Mouse (Mus musculus): ENCODE results near the gene Calhm3. TPM values are rescaled to one million over a fixed set of nuclear protein-coding genes. Genes with fewer than 3 reads are reported as not detected.
"Not testable (repeated sequence)": the region's sequence is repeated elsewhere in the genome, so short reads cannot be mapped to it uniquely, and the experiment has no call there.

Gene Calhm3
- total RNA-seq, 2 experiments from 2014 or later, result not detected

GRCm38 (mm10) chr19:47168793-47169412, 11.3 kb upstream of the Calhm3 start:
- DNase-seq (ENCODE audit: extremely low spot score in 1 of 2, low spot score in 1 of 2), result peak; percentile 82 to 96

GRCm38 (mm10) chr19:47168223-47168622, 10.7 kb upstream of the Calhm3 start:
- DNase-seq (ENCODE audit: extremely low spot score in 1 of 2, low spot score in 1 of 2), result peak in 1 of 2 experiments; percentile 20

DNA sequence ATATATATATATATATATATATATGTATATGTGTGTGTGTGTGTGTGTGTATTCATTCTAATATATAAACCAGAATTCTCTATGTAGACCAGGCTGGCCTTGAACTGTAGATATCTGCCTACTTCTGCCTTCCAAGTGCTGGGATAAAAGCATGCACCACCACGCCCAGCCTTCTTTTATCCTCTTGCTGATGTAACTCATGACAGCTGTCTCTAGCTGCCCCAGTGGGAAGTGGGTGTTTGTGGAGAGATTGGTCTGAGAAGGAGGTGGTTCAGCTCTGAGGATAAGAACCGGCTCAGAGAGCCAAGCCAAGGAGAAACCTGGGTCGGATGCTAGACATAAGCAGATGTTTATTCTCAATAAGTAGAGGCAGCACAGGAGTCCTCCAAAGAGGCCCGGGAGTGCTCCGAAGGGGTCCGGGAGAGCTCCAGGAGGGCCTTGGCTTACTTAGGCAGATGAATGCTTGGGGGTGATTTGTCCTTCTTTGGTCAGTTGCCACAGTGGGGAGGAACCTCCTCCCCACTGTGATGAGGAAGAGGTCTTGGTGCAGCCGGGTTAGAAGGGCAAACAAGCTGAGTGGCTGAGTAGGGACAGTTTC, 10.2 kb upstream of the Calhm3 start:
- DNase-seq (ENCODE audit: extremely low spot score in 1 of 2, low spot score in 1 of 2), result no peak

DNA sequence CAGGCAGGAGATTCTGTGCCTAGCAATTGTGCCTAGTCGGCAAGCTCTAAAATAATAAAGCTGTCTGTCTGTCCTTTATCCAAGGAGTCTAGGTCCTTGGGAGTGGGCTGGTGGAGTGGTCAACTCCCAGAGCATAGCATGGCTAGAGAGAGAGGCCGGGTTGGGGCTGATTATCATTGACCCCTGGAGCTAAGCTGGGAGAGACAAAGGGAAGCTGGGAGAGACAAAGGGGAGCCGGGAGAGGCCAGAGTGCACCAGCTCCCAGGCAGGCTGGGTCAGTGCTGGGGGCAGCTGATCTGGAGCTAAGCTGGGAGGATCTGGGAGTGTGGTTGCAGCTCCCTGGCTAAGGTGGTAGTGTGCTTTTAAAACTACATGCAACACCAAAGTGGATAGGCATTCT, 9.2 kb upstream of the Calhm3 start:
- DNase-seq (ENCODE audit: extremely low spot score in 1 of 2, low spot score in 1 of 2), result no peak

DNA sequence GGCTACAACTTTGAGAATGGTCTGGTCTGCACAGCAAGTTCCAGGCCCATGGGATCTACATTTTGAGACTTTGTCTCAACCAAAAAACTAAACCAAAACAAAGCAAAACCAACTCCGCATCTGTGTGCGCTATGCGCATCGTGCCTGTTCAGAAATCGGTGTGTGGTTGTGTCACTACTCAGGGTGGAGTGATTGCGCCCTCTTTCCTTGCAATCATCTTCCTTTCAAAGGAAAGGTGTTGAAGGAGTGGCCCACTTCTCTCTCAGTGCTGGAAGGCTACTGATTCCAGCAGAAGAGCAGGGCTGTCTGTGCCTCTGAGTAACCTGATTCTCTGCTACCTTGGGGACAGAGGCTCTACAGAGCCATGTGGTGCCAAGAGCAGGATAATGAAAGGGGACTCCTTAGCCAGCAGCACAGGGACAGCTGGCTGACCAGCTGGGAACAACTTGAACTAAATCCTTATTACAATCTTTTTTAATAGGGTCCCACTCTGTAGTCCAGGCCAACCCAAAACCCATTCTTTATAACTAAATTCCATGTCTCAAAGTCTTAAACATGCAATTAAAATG, 5.7 kb upstream of the Calhm3 start:
- DNase-seq (ENCODE audit: extremely low spot score in 1 of 2, low spot score in 1 of 2), result no peak

DNA sequence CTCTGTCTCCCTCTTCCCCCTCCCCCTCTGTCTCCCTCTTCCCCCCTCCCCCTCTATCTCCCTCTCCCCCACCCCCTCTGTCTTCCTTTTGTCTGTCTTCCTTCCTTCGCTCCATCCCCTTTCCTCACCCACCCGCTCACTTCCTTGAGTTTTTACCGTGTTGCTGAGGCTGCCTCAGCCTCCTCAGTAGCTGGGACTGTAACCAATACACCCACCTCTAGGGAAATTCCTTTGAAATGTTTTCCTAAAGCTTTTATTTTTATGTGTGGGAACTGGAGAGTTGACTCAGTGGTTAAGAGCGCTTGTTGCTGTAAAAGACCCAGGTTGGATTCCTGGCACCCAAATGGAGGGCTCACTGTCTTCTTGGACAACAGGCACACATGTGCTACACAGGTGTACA, 4.1 kb upstream of the Calhm3 start:
- DNase-seq (ENCODE audit: extremely low spot score in 1 of 2, low spot score in 1 of 2), result no peak

GRCm38 (mm10) chr19:47153767-47154166, 3.8 kb downstream of the Calhm3 start:
- no peak for DNase-seq (ENCODE audit: extremely low spot score in 1 of 2, low spot score in 1 of 2)

DNA sequence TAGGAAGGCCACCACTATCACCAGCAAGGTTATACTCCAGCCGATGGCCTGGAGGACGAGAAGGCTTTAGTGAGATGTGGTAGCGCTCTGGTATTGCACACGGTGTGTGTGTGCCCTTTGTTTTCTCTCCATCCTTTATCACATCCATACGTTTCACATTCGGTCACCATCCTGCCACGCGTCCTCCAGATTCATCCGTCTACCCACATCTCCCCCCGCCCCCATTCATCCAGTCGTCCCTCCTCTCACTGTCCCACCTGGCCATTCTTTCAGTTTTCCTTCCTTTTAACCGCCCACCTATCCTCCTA, 5.5 kb downstream of the Calhm3 start:
- no peak for DNase-seq (ENCODE audit: extremely low spot score in 1 of 2, low spot score in 1 of 2)

DNA sequence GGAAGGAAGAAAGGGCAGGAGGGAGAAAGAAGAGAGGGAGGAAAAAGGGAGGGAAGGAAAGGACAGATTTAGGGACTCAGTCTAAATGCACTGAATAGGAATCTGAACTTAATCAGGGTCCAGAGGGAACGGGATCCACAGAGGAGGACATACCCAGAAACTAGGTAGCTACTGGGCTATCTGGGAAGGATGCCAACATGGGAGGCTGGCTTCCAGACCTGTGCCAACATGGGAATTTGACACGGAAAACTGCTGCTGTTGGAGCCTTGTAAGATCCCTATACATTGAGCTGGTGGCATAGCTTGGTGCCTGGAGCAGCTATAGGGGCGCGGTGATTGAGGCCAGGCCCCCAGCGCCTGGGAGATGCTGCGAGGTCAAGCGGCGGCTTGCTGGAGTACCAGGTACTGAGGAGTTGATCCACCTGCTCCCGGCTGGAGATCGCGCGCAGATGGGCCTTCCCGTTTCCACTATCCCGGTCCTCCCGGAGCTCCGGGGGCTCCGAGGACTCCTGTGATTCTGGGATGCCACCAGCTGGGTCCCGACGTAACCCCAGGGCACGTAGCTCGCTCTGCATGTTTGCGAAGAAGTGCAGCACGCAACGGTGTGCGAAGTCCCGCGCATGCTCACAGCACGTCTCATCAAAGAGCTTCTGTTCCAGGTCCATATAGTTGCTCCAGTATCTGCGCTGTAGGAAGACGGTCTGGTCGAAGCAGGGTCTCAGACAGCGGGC, 6.1 kb downstream of the Calhm3 start:
- DNase-seq (ENCODE audit: extremely low spot score in 1 of 2, low spot score in 1 of 2), result no peak

- DNase-seq (ENCODE audit: extremely low spot score in 1 of 2, low spot score in 1 of 2), result no peak
These were observed 7.7 kb downstream of the Calhm3 start for GRCm38 (mm10) chr19:47149854-47150253.

GRCm38 (mm10) chr19:47148267-47148847, 9.2 kb downstream of the Calhm3 start:
- DNase-seq (ENCODE audit: extremely low spot score in 1 of 2, low spot score in 1 of 2), result no peak

- no peak for DNase-seq (ENCODE audit: extremely low spot score in 1 of 2, low spot score in 1 of 2)
These were observed 13.4 kb downstream of the Calhm3 start, which contains the start of gene Calhm1 for GRCm38 (mm10) chr19:47144154-47144553. TSS of gene Calhm1 (minus strand) at chr19:47144254.

GRCm38 (mm10) chr19:47142438-47142837, 15.1 kb downstream of the Calhm3 start:
- no peak for DNase-seq (ENCODE audit: extremely low spot score in 1 of 2, low spot score in 1 of 2)

DNA sequence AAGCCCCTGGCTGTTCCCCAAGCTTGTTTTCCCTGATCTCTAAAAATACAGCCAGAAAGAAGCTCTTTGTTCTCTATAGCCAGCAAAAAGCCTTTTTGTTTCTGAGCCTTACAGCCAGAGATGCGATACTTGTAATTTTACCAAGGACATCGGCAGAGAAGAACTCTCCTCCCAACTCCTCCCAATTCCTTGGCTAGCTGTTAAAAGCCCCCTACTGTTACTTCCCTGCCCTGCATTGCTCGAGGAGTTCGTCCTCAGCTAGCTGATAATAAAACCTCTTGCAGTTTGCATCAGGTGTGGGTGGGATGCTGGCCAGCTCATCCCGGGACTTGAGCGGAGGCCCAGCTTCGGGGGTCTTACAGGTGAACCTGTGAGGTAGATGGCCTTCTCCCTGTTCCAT, 18.0 kb downstream of the Calhm3 start:
- DNase-seq (ENCODE audit: extremely low spot score in 1 of 2, low spot score in 1 of 2), result not testable (repeated sequence)

DNA sequence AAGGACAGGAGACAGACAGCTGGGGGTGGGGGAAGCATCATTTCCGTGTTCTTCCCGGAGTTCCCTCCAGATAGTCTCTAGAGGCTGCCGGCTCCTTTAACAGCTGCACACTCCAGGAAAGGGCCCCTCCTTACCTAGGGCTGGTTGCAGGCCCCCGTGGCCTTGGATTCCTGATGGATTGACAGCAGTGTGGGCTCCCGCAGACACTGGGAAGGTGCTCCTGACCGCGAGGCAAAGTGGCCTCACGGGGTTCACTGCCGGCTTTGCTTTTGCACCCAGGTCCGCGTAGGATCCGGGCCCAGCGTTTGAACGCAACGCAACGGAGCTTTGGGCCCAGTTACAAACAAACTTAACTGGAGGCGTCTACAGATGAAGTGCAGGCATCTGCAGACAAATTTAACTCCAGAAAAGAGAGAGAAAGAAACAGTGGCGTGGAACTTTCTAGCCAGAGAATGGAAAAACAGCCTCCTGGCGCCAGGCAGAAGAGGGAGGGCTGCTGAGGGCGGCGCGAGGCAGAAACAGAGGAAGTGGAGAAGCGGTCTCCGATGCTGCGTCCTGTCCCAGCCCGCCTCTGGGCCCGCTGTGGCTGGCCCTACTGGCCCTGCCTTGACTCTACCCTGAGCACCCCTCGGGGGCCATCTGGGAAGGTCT, 19.7 kb downstream of the Calhm3 start, which contains the start of gene Calhm2:
Calhm2 (minus strand) TSS at position 524 of the 651 bp plus-strand sequence.
- peak; percentile 27 to 49 for DNase-seq (ENCODE audit: extremely low spot score in 1 of 2, low spot score in 1 of 2)

- DNase-seq (ENCODE audit: extremely low spot score in 1 of 2, low spot score in 1 of 2), result peak; percentile 34 to 41
These were observed 20.4 kb downstream of the Calhm3 start for GRCm38 (mm10) chr19:47137051-47137581.

GRCm38 (mm10) chr19:47136170-47136569, 21.4 kb downstream of the Calhm3 start:
- DNase-seq (ENCODE audit: extremely low spot score in 1 of 2, low spot score in 1 of 2), result no peak

- DNase-seq (ENCODE audit: extremely low spot score in 1 of 2, low spot score in 1 of 2), result no peak
These were observed 22.0 kb downstream of the Calhm3 start for GRCm38 (mm10) chr19:47135568-47135967.

GRCm38 (mm10) chr19:47133161-47133560, 24.4 kb downstream of the Calhm3 start:
- no peak for DNase-seq (ENCODE audit: extremely low spot score in 1 of 2, low spot score in 1 of 2)

DNA sequence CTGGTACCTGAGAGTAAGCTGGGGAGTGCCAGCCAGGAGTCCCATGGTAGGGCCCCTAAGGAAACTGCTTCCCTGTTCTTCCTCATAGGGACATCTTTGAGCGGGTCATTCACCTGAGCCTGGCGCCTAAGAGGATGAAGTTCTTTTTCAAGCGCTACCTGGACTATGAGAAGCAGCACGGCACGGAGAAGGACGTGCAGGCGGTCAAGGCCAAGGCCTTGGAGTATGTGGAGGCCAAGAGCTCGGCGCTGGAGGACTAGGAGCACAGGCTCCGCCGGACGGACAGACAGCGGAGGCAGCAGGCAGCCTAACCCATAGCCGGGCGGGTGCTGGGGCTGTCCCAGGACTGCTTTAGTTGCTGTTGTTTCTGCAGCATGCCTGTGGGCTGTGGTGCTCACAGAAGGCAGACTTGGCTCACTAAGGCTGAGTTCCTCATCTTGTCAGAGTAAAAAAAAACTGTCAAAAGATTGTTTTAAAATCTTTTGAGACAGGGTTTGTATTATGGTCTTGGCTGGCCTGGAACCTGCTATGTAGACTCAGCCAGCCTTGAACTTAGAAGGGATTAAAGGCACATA, 26.9 kb downstream of the Calhm3 start:
- DNase-seq (ENCODE audit: extremely low spot score in 1 of 2, low spot score in 1 of 2), result no peak

All from layer of hippocampus, postnatal 25 days (tissue).